Mouse (Mus musculus) left cerebral cortex, adult 11 months (tissue): ENCODE measurements around the gene Sugp2.

Source experiments
- DNase-seq: peaks from one replicate; pipeline ENCODE4 v3.0.0; 2022; ENCODE audit warnings: low spot score

The Sugp2 gene

DNA sequence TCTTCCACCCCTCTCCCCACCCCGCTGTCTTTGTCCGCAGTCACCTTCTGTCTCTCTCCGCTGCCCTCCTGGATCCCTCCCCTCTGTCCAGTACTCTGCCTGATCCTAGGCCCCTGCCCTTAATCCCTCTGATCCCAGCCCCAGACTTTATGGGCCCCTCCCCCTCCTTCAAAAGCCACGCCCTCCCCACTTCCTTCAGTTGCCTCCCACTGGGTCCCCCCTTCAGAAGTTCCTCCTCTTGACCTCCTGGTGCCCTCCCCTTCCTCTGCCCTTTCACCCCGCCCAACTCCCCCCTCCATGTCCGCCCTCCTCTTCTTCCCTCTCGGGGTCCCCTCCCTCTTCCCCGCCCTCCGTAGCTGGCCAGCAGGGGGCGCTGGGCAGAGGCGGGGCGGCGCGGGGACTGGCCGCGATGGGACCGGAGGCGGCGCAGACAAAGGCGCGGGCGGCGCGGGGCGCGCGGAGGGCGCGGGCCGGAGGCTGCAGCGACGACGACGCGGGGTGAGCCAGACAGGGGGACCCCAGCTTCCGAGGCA, 48.6 kb downstream of the Sugp2 start, which contains the start of gene Homer3:
Homer3 (plus strand) TSS at position 225 of the 533 bp plus-strand sequence.
- peak; percentile 62 for DNase-seq

DNA sequence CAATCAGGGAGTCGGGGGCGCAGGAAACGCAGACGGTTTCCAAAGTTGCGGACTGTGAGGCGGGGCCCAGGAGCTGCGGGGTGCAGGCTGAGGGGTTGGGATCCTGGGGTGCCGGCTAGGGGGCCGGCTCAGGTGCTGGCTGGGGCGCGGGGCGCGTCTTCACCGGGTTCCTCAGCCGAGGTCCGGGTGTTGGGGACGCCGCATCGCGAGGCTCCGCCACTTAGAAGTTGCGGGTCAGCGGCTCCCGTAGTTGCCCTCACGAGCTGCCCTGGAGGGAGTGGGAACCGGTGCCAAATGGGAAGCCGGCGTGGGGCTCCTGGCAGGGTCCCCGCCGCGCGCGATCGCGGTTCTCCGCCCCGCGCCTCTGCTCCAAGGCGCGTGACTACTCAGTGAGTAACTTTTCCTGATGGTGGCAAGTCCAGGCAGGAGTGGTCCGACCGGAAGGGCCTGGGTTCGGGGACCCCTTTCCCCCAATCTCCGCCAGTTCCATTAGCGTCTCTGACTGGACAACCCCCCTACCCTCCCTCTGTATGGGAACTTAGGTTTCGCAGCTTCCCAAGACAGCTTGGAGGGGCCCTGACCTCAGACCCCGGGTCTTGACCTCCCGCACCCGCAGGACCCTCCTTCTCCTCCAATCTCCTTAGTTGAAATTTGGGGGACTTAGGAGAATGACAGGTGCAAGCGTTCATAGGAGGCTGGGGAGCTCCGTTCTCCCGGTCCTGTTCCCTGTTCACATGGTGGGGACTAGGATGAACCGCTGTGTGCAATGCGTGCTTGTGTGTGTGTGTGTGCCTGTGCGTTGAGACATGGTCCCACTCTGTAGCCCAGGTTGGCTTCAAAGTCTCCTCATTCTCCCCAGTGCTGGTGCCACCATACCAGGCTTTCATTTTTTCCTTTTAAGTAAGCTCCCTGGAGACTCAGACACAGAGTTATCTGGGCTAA, 49.4 kb downstream of the Sugp2 start:
- DNase-seq, result peak; percentile 17

DNA sequence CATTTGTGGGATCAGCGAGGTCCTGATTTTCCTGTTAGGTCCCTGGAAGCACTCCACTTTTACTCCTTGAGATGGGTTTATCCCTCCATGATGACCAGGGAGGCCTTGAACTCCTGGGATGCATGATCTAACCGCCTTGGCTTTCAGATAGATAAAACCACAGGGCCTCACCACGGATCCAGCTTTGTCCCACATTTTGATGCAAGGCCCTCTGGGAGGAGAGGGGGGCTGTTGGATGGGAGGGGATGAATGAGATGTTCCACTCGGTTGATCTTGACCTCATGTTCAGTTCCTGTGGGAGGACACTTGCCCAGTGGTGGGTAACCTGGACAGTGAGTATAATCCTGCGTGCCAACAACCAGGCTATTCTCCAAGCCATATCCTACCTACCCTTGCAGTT, 50.4 kb downstream of the Sugp2 start:
- DNase-seq, result no peak

DNA sequence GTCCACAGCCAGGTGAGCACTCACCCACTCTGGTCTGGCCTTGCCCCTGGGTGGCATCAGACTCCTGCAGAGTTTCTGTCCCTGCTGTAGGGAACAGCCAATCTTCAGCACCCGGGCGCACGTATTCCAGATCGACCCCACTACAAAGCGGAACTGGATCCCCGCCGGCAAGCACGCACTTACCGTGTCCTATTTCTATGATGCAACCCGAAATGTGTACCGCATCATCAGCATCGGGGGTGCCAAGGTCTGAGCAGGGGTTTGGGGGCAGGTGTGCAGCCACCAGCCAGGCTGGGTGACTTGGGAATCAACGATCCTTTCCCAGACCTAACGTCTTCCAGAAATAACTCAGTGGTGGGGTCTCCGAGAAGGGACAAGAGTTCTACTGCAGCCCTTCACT, 51.3 kb downstream of the Sugp2 start:
- DNase-seq, result no peak

DNA sequence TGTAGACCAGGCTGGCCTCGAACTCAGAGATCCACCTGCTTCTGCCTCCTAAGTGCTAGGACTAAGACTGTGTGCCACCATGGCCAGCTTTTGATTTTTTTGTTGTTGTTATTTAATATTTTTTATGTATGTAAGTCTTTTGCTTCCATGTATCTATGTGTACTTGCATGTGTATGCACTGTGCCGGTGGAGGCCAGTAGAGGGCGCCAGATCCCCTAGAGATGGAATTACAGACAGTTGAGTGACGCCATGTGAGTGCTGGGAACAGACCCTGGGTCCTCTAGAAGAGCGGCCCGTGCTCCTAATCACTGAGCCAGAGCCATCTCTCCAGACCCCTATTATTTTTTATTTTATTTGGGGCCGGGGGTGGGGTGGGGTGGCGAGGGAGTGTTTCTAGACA, 52.7 kb downstream of the Sugp2 start:
- DNase-seq, result no peak

DNA sequence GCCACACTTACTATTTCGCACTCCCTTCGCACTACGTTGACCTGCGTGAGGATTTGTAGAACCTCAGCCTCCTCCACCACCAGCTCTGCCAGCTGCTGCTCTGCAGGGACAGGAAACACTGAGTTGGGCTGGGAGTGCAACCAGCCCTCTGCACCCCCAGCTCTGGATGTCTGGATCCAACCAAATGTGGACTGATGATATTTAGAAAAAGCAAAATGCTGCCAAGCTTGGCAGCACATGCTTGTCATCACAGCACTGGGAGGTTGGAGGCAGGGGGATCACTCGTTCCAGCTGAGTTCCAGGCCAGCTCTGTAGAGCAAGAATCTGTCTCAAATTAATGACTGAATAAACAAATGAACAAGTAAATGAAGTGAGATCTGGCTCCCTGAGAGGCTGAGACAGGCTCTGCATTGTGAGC, 60.0 kb downstream of the Sugp2 start:
- DNase-seq, result no peak

DNA sequence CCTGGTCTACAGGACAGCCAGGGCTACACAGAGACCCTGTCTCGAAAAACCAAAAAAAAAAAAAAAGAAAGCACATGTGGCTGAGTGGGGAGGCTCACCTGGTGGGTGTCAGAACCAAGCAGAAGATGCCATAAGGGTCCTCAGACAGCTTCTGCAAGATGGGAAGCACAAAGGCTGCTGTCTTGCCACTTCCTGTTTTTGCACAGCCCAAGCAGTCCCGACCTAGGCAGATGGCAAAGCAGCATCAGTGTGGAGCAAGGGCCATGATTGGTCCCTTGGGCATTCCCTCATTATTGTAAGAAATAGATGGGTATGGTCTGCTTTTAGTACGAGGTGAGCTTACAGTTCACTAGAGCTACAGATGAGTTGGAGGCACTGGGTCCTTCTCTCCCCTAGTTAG, 66.9 kb downstream of the Sugp2 start:
- DNase-seq, result no peak

DNA sequence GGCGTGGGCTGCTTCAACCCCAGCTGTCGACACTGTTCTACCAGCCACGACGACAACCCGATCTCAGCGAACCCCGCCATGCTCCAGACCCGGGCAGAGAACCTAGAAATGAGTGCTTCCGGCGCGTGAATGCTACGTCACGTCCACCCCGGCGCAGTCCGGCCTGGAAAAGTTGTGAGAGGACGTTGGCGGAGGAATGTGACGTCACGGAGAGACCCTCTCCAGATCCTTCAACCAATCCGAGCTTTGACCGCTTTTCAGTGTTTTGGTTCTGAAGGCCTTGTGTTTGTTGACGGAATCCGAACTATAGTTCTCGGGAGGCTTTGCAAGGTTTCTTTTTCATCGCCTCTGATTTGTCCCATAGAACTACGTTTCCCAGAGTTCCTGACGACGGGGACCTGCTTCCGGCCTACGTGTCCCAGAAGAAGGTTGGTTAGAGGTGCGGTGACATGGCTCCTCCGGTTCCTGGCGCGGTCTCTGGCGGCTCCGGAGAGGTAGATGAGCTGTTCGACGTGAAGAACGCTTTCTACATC, 68.4 kb downstream of the Sugp2 start, which contains the start of the genes Ddx49 and Cope:
Ddx49 (minus strand) TSS at position 132 of the 533 bp plus-strand sequence.
Cope (plus strand) TSS at position 161 of the 533 bp plus-strand sequence.
- peak; percentile 92 for DNase-seq

DNA sequence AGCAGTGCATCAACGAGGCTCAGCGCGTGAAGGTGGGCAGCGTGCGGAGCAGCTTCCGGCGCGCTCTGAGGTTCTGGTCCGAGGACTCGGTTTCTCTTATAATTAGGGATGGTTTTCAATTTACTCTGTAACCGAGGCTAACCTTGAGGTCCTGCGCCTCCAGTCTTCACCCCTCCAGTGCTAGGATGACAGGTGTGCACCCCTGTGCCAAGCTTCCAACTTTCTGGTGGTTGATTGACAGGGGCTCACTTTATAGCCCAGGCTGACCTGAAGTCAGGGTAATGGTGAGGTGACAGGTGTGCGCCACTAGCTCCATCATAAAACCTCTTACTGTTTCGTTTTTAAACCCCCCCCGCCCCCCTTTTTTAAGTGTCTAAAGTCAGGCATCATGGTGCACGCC, 68.9 kb downstream of the Sugp2 start:
- no peak for DNase-seq

DNA sequence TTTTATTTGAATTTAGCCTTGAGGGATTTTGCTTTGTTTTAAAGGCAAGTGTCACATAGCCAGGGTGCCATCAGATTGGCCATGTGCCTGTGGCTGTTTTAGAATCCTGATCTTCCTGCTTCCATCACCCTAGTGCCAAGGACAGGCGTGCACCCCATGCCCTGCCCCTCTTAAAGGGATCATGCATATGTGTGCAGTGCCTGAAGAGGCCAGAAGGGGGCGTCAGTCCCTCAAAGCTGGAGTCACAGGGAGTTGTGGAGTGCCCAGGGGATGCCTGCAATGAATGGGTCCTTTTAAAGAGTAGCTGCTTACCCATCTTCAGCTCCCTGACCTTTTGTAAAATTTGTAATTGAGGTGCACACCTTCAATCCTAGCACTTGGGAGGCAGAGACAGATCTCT, 75.3 kb downstream of the Sugp2 start:
- DNase-seq, result no peak

DNA sequence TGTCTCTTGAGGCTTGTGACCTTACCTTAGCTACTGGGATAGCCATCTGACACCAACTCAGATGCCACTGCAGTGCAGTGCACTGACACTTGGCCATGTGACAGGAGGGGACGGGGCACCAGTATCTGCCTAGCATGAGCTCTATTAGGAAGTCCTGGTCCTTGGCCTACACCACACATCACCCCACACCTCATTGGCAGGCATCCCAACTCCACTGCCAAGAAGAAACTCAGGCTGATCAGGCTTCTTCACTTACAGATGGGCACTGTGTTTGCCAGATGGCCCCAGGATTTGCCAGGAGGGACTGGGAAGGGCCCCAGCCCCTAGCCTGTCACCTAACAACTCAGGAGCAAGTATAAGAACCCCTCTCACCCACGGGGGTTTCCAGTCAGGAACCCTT, 79.4 kb downstream of the Sugp2 start:
- no peak for DNase-seq

DNA sequence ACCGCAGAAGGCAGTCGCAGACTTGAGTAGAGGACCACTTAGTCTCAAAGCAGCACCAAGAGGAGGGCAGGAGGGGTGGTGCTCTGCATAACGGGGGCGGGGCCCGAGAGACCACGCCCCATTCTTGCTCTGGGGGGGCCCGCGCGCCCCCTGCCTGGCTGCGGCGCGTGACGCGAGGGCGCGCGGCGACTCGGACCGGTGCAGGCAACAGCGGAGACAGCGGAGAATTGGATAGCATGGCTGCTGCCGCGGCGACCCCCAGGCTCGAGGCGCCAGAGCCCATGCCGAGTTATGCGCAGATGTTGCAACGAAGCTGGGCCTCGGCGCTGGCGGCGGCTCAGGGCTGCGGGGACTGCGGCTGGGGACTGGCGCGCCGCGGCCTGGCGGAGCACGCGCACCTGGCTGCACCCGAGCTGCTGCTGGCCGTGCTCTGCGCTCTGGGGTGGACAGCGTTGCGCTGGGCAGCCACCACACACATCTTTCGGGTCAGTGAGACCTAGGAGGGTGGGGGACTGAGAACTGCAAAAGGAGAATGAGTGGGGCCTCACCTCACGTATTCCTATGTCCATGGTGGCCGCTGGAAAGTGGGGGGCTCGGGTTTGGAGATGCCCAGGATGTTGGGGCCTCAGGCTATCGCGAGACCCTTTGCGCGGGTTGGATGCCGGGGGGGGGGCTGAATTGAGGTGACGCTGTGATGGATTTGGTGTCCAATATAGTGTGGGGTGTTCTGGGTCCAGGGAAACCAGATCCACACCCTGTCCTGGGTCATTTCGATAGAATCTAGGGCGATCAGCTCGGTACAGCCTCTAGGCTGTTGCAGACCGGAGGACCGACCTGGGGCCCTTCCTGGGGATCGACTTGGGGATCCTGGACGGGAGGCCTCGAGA, 81.8 kb downstream of the Sugp2 start, which contains the start of gene Cers1:
Cers1 (plus strand) TSS at position 152 of the 887 bp plus-strand sequence.
- DNase-seq, result peak; percentile 67

DNA sequence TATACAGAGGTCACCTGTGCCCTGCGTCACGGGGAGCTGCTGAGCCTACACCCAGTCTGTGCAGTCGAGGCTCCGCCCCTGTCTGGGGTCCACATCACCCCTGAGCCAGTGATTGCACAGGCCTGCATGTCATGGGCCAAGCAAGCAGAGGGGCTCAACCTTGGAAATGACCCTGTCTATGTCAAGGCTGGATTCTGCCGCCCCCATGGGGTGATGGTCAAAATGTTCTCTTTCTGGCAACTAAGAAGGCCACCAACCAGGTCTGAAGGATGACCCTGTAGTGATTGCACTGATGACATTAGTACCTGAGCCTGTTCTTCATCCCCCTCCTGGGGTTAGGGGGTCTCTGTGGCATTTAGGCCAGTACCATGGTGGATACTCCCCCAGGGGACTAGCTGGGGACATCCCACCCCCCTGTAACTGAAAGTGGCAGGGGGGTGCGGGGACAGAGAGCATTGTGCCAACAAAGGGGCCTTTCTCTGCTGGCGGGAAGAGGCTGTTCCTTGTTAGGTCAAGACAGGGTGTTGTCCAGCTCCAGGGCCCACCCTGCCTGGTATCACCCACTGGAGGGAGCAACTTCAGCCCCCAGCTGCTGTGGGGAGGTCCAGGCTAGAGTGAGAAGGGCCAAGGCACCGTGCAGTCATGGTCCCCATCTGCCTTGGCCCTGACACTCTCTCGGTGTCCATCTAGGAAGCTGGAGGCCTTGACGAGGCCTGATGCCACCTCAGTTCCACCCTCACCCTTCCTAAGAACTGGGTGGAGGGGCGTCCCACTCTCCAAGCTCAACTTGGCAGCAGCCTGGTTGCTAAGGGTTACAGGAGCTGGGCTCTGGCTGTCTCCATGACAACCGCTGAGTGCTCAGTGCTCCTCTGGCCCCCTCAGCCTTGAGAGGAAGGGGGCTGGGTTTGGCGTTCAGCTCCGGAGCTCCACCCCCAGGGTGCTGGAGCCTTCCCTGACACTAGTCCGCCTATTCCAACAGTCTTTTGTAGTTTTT, 82.8 kb downstream of the Sugp2 start:
- DNase-seq, result peak; percentile 81

DNA sequence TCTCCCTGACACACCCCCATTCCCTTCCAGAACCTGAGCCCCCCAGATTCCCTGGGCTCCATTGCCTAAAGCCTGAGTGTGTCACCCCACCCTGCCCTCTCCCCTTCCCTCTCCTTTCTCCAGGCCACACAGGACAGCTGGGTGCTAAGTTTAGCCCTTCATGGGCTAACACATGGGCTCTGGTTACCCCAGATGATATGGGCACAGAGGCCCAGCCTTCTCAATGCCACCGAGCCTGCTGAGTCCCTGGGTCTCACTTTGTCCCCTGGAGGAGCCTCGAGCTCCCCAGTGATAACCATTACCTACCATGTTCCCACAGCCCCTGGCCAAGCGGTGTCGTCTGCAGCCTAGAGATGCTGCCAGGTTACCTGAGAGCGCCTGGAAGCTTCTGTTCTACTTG, 83.8 kb downstream of the Sugp2 start:
- DNase-seq, result no peak

DNA sequence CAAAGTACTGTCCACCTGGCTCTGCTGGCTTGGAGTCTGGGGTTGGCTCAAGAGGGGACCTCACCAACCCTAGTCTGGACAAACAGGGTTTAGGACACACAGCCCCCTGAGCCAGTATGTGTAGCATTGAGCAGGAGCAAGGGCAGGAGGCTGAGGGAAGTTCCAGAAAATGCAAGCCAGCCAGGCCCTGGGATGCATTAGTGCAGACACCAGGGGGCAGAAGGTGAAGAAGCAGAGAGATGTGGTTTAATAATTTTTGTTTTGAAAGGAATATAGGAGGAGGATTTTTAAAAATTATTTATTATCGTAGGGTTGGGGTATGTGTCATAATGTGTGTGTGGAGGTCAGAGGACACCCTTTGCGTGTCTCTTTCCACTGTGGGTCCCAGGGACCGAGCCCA, 89.7 kb downstream of the Sugp2 start:
- DNase-seq, result no peak

DNA sequence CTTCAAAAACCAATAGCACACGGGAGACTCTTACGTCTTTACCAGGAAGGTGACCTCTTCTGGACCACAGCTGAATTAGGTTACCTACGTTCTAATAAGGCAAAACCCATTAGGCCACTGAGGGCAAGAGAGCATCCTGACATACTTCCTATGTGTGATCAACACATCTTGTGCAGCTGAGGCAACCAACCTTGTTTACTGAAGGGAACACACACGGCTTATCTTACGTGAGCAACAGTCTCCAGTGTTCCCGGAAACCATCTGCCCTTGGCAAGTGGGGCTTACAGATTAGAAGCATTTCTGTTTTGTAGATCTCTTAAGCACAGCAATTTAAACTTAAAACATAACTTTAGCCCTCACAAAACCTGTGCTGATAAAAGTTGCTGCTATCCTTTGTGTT, 93.5 kb downstream of the Sugp2 start:
- no peak for DNase-seq

DNA sequence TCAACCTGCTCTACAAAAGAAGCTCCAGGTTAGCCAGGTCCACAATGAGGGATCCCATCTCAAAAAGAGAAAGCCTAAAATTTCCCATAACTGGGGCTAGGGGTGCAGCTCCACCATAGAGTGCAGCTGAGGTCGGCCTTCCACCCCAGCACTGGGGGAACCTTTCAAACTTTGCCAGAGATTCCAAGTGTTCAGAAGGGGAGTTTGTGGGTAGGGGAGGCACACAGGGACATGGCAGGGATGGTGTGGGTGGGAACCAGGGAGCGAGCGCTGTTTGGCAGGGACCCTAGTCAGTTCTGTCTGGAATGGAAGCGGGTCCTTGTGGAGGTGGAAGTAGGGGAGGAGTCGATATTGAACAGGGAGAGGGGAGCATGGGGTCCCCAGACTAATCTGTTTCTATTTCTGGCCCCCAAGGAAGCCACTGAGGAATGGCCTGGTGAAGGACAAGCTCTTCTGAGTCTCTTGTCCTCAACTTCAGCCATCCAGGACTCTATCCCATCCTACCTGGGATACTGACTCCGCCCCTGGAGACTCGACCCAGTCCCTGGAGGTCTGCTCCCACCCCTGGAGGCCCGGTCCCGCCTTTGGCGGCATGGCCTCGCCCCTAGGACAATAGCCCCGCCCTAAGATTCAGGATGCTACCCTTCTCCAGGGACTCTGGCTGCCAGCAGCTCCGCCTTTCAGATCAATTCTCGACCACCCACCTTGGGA, 95.3 kb downstream of the Sugp2 start, which contains the start of gene Gdf1:
Gdf1 (plus strand) TSS at position 694 of the 711 bp plus-strand sequence.
- no peak for DNase-seq
